Mouse (Mus musculus): Measurements from ENCODE around the gene Fut8. TPM values are rescaled to one million over a fixed set of nuclear protein-coding genes. Genes with fewer than 3 reads are reported as not detected.
"Not testable (repeated sequence)": the region's sequence is repeated elsewhere in the genome, so short reads cannot be mapped to it uniquely, and the experiment has no call there.

Fut8 gene
- polyA plus RNA-seq, 1 experiment from 2014 or later: 32.4 TPM

DNA sequence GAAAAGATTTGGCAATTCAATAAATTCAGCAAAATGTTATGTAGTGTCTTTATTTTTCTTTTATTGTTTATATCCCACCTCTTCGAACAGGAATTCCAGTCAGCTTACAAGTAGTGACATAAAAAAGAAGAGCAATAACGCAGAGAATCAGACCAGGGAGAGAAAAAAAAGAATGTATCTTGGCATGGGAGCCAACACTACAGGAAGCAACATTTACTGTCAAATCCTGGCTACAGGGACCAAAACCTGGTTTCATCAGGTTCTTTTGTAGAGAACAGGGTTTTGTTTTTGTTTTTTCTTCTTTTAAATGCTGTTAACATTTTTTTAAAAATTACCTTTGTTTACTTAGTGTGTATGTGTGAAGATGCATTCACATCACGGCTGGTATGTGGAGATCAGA, 273.7 kb downstream of the Fut8 start:
- no peak overlapping the region for H3K4me3 ChIP-seq
- H3K27ac ChIP-seq: no peak overlapping the region
- 82% methylated on average over 3 of the region's 3 CpGs for WGBS
- H3K36me3 ChIP-seq: no peaks in the 10 kb centered on the region
- H3K9ac ChIP-seq: no peak overlapping the region
- no peak for ATAC-seq (ENCODE audit: insufficient number of reproducible peaks, insufficient read depth, low FRiP score, low TSS enrichment)
- no peak overlapping the region for H3K4me2 ChIP-seq (replicated peaks)
- no peaks in the 10 kb centered on the region for H3K4me1 ChIP-seq
- no peaks in the 10 kb centered on the region for H3K27me3 ChIP-seq
- H3K9me3 ChIP-seq: no peaks in the 10 kb centered on the region

DNA sequence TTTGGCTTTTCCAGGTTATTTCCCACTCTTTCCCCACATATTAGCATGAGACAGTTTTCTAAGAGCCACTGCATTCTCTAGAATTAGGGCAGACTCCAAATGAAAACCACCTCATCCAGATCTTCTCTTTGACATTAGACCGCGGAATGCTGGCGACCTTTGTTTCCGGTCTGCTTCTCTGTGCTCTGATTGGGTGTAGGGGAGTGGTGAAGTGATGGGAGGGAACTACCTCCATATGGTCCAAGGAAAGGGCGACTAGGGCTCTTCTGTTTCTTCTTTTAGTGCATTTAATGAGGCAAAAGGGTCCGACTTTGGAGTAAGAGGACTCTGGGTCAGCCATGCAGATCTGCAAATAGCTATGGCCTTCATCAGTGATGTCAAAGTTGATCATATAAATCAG, 278.9 kb downstream of the Fut8 start:
- 65% methylated on average over 6 of the region's 6 CpGs for WGBS
- Histone ChIP-seq H3K27ac (no peak overlapping the region), H3K9ac (no peak overlapping the region), H3K4me2 (replicated peaks) (no peak overlapping the region), H3K4me3 (no peak overlapping the region), H3K9me3 (no peaks in the 10 kb centered on the region), H3K36me3 (no peaks in the 10 kb centered on the region), H3K4me1 (peaks cover 12% of the 10 kb centered on the region; the same call in 1 of the 2 replicates), H3K27me3 (no peaks in the 10 kb centered on the region)
- ATAC-seq (ENCODE audit: insufficient number of reproducible peaks, insufficient read depth, low FRiP score, low TSS enrichment): no peak

DNA sequence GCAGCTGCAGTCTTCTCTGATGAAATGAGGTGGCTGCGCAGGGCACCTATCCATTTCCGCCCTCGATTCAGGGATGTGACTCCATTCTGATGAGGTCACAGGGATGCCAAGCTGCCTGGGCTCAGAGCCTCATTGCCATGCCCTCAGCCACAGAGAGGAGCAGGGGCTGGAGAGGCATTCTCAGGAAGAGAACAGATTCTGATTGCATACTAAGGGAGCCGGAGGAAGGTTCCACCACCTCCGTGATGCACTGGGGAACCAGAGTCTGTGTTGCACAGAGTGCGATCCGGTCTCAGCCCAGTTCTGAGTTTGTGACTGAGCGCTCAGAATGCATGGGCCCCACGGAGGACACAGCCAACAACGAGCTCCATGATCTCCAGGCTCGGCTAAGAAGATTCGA, 279.8 kb downstream of the Fut8 start:
- no peaks in the 10 kb centered on the region for H3K9me3 ChIP-seq
- H3K27ac ChIP-seq: no peak overlapping the region
- no peak overlapping the region for H3K4me3 ChIP-seq
- no peak overlapping the region for H3K4me2 ChIP-seq (replicated peaks)
- H3K27me3 ChIP-seq: no peaks in the 10 kb centered on the region
- WGBS: 69% methylated on average over 12 of the region's 12 CpGs
- no peak for ATAC-seq (ENCODE audit: insufficient number of reproducible peaks, insufficient read depth, low FRiP score, low TSS enrichment)
- peaks cover 12% of the 10 kb centered on the region; the same call in 1 of the 2 replicates for H3K4me1 ChIP-seq
- no peaks in the 10 kb centered on the region for H3K36me3 ChIP-seq
- no peak overlapping the region for H3K9ac ChIP-seq

DNA sequence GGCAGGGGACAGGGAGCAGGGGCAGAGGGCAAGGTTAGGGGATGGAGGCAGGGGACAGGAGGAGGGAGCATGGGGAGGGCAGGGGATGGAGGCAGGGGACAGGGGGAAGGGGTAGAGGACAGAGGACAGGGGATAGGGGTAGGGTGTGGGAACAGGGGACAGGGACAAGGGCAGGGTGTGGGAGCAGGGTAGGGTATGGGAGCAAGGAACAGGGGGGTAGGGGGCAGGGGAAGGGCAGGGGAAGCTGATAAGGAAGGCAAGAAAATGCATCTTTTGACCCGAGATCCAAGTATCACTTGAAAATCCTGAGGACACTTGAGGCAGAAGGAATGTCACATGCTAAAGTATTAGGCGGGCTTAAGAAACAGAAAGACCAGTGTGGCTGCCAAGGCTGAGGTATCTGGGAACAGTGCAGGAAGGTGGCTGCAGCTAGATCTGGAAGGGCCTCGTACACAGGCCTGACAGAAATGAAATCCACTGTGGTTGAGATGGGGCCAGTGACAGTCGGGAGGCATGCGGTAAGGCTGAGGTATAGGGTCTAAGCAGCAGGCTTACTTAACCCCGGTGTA, 281.7 kb downstream of the Fut8 start:
- no peak for ATAC-seq (ENCODE audit: insufficient number of reproducible peaks, insufficient read depth, low FRiP score, low TSS enrichment)
- Histone ChIP-seq H3K9me3 (no peaks in the 10 kb centered on the region), H3K27me3 (no peaks in the 10 kb centered on the region), H3K36me3 (no peaks in the 10 kb centered on the region), H3K4me3 (no peak overlapping the region), H3K27ac (no peak overlapping the region), H3K4me1 (peaks cover 12% of the 10 kb centered on the region; the same call in 1 of the 2 replicates), H3K9ac (no peak overlapping the region), H3K4me2 (replicated peaks) (no peak overlapping the region)
- WGBS: 68% methylated on average over 6 of the region's 6 CpGs

DNA sequence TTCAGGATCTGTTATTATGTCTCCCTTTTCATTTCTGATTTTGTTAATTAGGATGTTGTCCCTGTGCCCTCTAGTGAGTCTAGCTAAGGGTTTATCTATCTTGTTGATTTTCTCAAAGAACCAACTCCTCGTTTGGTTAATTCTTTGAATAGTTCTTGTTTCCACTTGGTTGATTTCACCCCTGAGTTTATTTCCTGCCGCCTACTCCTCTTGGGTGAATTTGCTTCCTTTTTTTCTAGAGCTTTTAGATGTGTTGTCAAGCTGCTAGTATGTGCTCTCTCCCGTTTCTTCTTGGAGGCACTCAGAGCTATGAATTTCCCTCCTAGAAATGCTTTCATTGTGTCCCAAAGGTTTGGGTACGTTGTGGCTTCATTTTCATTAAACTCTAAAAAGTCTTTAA, 286.1 kb downstream of the Fut8 start:
- H3K4me1 ChIP-seq; H3K36me3 ChIP-seq; H3K9me3 ChIP-seq; H3K27ac ChIP-seq; H3K9ac ChIP-seq; H3K4me2 ChIP-seq (replicated peaks); H3K4me3 ChIP-seq; ATAC-seq (ENCODE audit: insufficient number of reproducible peaks, insufficient read depth, low FRiP score, low TSS enrichment); H3K27me3 ChIP-seq: not testable (repeated sequence)
- WGBS: 62% methylated on average over 4 of the region's 4 CpGs
